Mouse (Mus musculus): ENCODE results near the gene Zfyve16. TPM values are rescaled to one million over a fixed set of nuclear protein-coding genes. Genes with fewer than 3 reads are reported as not detected.

Zfyve16 gene
- polyA plus RNA-seq, 1 experiment from 2014 or later: 10.0 TPM

DNA sequence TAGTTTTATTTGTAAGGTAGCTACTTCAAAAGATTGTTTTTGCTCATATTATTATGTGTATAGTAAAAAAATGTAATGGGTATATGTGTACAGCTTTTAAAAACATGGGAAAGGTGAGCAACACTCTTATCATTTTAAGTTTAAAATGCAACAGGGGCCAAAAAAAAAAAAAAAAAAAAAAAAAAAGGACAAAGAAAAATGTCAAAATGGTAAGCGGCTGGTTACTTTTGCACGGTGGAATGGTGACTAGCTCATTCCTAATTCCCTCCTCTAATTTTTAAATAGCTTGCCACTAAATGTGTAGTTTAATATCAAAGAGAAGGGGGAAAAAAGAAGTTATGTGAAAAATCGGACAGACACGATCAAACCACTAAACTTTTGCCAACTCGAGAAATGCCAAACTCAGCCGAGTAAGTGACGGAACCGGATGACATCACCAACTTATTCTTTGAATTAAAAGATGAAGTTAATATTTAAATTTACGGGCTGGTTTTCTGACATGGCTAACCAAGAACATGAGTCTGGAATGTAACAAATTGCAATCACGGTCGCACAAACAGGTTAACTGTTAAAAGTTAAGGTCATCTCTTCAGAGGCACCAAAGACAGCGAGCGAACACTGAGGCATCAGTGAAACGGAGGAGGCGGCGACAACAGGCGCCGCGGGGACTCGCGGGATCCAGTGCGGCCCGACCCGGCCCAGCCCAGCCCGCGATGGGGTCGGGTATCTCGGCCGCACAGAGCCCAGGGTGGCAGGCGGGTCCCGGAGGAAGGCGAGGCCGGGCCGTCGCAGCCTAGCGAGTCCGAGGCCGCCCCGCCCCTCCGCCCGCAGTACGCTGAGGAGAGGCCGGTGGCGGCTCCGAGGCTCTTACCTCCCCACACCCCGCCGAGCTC lies 594 bp downstream of the Zfyve16 start:
- DNase-seq (ENCODE audit: low spot score): no peak
- WGBS: 4% methylated on average over 46 of the region's 47 CpGs
- 0 out of 2 replicates have a peak, but pooled peaks cover 4% of the 10 kb centered on the region for H3K36me3 ChIP-seq
- H3K27me3 ChIP-seq (ENCODE audit: insufficient read depth, poor library complexity, severe bottlenecking): no peaks in the 10 kb centered on the region
- H3K4me3 ChIP-seq: peak overlapping the region; percentile 76
- peaks cover 7% of the 10 kb centered on the region; the same call in 1 of the 2 replicates for H3K4me1 ChIP-seq
- no peaks in the 10 kb centered on the region for H3K9me3 ChIP-seq
- H3K27ac ChIP-seq: peak overlapping the region; percentile 97

DNA sequence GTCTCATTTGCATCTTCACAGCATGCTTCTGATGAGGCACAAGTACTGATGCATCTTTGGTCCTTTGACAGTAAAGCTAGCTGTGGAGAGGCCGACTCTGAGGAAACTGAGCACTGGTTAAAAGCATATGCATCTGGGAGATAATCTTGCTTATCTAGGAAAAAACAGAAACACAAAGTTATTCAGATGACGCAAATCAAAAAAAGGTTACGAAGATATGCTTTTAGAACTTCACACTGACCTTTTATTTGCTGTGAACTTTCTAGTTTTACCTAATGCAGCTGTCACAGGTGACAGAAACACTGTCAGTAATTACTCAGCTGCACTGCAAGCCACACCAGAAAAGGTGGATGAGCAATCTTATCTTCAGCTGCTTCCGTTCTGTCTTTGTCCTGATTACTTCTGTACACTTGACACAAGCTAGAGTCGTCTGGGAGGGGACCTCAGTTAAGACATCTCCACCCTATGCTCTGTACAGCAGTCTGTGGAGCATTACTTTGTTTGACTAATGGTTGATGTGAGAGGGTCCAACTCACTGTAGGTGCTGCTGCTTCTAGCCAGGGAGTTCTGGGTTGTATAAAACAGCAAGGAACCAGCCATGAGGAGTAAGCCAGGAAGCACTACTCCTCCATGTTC lies 7.4 kb downstream of the Zfyve16 start:
- 75% methylated on average over 5 of the region's 5 CpGs for WGBS
- Histone ChIP-seq H3K27me3 (ENCODE audit: insufficient read depth, poor library complexity, severe bottlenecking) (no peaks in the 10 kb centered on the region), H3K27ac (no peak overlapping the region)

DNA sequence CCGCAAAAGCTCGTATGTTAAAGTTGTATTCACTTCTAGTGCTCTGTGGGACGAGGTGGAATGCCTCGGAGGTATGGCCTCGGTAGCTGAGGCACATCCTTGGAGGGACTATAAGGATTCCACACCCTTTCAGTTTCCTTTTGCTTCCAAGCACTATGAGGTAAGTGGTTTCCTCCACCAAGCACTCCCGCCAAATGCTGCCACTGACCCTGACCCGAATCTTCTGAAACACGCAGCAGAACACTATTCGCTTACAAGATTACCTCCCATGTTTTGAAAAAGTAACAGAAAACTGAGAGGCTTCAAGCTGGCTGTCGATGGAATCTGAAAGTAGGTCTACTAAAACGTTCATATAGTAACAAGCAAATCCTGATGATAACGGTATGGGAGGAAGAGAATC lies 25.8 kb downstream of the Zfyve16 start:
- 85% methylated on average over 12 of the region's 12 CpGs for WGBS
- Histone ChIP-seq H3K4me1 (no peaks in the 10 kb centered on the region), H3K4me3 (no peak overlapping the region), H3K9me3 (no peaks in the 10 kb centered on the region), H3K27me3 (ENCODE audit: insufficient read depth, poor library complexity, severe bottlenecking) (no peaks in the 10 kb centered on the region), H3K27ac (no peak overlapping the region), H3K36me3 (peaks cover 53% of the 10 kb centered on the region)
- no peak for DNase-seq (ENCODE audit: low spot score)

More for the DNA sequence above, 7.4 kb downstream of the Zfyve16 start:
- Histone ChIP-seq H3K4me3 (no peak overlapping the region), H3K36me3 (peaks cover 46% of the 10 kb centered on the region), H3K4me1 (no peaks in the 10 kb centered on the region), H3K9me3 (no peaks in the 10 kb centered on the region)
- no peak for DNase-seq (ENCODE audit: low spot score)

DNA sequence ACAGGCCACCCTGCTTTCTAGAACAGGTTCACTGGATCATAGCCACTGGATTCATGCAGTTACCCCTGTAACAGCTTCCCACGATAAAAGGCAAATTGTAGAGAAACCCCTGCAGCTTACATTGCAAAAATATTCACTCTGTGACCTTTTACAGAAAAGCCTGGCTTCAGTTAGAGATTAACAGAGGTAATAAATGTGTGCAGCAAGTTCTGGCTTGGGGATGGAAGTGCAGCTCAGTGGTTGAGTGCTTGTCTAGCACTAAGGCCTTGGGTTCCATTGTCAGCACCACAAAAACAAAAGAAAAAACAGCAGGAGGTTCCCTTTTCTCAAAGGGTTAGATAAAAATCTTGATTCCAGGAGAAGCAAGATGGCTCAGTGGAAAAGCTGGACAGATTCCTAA lies 38.7 kb downstream of the Zfyve16 start:
- peaks cover 40% of the 10 kb centered on the region for H3K36me3 ChIP-seq
- no peaks in the 10 kb centered on the region for H3K9me3 ChIP-seq
- H3K27ac ChIP-seq: no peak overlapping the region
- no peaks in the 10 kb centered on the region for H3K27me3 ChIP-seq (ENCODE audit: insufficient read depth, poor library complexity, severe bottlenecking)
- no peak for DNase-seq (ENCODE audit: low spot score)
- 96% methylated on average over 1 of the region's 1 CpGs for WGBS
- H3K4me3 ChIP-seq: no peak overlapping the region
- no peaks in the 10 kb centered on the region for H3K4me1 ChIP-seq

DNA sequence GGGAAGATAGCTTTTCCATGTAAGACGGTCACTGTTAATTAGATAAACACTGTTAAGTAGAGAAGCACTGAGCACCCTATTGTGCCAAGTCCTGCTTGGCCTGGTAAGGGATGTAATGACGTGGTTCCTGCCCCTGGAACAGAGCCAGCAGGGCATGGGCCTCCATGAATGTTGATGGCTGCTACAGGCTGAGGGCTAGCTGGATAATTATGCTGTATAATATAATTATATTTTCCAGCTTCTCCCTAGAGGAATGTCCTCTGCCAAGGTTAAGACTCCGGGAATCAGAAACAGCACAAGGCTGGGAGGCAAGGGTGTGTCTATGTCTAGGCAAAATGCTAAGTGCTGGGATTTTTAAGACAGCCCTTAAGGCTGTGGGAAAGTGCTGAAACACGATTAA lies 39.9 kb downstream of the Zfyve16 start:
- WGBS: 85% methylated on average over 4 of the region's 4 CpGs
- H3K4me1 ChIP-seq: no peaks in the 10 kb centered on the region
- no peaks in the 10 kb centered on the region for H3K9me3 ChIP-seq
- DNase-seq (ENCODE audit: low spot score): no peak
- no peaks in the 10 kb centered on the region for H3K27me3 ChIP-seq (ENCODE audit: insufficient read depth, poor library complexity, severe bottlenecking)
- H3K36me3 ChIP-seq: peaks cover 44% of the 10 kb centered on the region
- H3K4me3 ChIP-seq: no peak overlapping the region
- H3K27ac ChIP-seq: no peak overlapping the region

DNA sequence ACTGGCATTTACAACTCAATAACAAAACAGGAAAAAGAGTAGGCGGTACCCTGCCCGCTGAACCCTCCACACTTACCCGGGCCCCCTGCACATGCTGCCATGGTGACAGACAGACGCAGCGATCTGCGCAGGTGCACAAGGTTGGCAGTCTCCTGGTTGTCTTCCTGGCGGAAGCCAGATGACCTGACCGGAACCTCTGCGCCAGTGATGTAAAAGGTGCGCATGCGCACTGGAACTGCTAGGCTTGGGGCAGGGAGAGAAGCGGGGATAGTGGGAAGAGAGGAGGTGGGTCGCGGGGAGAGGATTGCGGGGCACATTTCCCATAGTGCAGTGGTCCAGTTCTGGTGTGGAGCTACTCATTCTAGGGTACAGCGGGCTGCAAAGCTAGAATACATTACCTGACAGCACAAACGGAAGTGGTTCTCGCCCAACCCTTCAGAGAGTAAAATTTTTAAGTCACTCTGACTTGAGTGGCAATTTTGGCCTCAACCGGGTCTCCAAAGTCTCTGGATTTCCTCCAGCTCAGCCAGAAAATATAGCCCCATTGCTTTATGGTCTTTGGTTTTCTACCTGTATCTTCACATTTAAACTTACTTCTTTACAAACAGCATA lies 46.7 kb downstream of the Zfyve16 start, which contains the start of gene Fam151b:
Fam151b (minus strand) TSS at position 164 of the 612 bp plus-strand sequence.
- no peaks in the 10 kb centered on the region for H3K9me3 ChIP-seq
- no peaks in the 10 kb centered on the region for H3K27me3 ChIP-seq (ENCODE audit: insufficient read depth, poor library complexity, severe bottlenecking)
- peak within 1 kb of the TSS; percentile 56 for H3K4me3 ChIP-seq
- DNase-seq (ENCODE audit: low spot score): peak; percentile 98
- 5% methylated on average over 19 of the region's 19 CpGs for WGBS
- H3K4me1 ChIP-seq: no peaks in the 10 kb centered on the region
- H3K36me3 ChIP-seq: 0 out of 2 replicates have a peak, but pooled peaks cover 7% of the 10 kb centered on the region
- H3K27ac ChIP-seq: peak within 1 kb of the TSS; percentile 85

DNA sequence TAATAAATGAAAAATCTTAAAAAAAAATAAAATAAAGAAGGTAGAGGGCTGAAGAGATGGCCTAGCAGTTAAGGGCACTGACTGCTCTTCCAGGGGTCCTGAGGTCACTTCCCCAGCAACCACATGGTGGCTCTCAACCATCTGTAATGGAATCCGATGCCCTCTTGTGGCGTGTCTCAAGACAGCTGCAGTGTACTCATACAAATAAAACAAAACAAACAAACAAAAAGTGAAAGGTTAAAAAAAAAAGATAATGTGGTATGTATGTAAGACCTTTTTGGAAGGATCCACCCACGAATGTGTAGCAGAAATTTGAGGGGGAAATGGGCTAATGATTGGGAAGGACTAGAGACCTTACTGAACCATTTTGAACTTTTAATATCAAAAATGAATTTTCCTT lies 47.3 kb downstream of the Zfyve16 start:
- peak; percentile 83 for DNase-seq (ENCODE audit: low spot score)
- Histone ChIP-seq H3K4me1 (no peaks in the 10 kb centered on the region), H3K27ac (0 out of 2 replicates have a peak overlapping the region, but pooled peaks have one; percentile 85), H3K9me3 (no peaks in the 10 kb centered on the region), H3K27me3 (ENCODE audit: insufficient read depth, poor library complexity, severe bottlenecking) (no peaks in the 10 kb centered on the region), H3K36me3 (0 out of 2 replicates have a peak, but pooled peaks cover 6% of the 10 kb centered on the region), H3K4me3 (peak overlapping the region; percentile 56)
- WGBS: 6% methylated on average over 3 of the region's 3 CpGs

DNA sequence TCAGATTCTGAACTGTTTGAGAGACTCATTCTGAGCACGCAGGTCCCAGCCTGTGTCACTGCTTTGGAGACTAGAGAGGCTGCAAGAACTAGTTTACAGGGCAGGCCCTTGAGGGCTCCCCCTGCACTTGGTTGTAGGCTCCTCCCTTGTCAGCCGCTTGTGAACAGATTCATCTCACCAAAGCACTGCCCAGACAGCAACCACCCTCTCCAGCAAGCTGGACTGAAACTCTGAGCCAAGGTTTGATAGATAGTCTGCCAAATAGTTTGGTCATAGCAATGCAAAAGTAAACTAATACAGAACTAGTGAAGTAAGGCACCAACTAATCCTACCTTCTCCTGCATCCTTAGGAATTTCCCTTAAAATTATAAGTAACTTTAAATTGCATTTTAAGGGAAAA lies 60.5 kb downstream of the Zfyve16 start:
- 58% methylated on average over 2 of the region's 2 CpGs for WGBS
- H3K4me1 ChIP-seq: no peaks in the 10 kb centered on the region
- no peaks in the 10 kb centered on the region for H3K9me3 ChIP-seq
- no peak overlapping the region for H3K27ac ChIP-seq
- DNase-seq (ENCODE audit: low spot score): no peak
- no peaks in the 10 kb centered on the region for H3K36me3 ChIP-seq
- H3K4me3 ChIP-seq: no peak overlapping the region
- H3K27me3 ChIP-seq (ENCODE audit: insufficient read depth, poor library complexity, severe bottlenecking): no peaks in the 10 kb centered on the region

DNA sequence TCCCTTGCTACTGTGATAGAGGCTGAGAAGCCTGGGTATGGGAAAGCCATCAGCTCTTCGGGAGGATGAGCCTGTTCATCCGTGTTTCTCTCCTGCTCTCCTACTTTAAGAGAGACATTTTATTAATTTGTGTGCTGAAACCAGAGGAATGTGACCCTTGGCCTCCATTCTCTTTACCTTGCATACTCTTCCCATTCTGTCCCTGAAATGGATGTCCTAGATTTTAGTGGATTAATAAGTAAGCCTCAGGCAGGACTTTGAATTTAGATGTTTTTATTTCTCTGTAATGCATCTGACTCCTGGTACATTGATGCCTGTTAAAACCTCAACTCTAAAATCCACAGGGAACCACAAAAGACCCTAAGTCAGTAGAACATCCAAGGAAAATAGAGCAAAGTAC lies 61.3 kb downstream of the Zfyve16 start:
- no peaks in the 10 kb centered on the region for H3K36me3 ChIP-seq
- whole genome bisulfite sequencing: 79% methylated on average over 2 of the region's 2 CpGs
- H3K9me3 ChIP-seq: no peaks in the 10 kb centered on the region
- H3K27me3 ChIP-seq (ENCODE audit: insufficient read depth, poor library complexity, severe bottlenecking): no peaks in the 10 kb centered on the region
- no peak overlapping the region for H3K4me3 ChIP-seq
- H3K27ac ChIP-seq: no peak overlapping the region
- DNase-seq (ENCODE audit: low spot score): no peak
- no peaks in the 10 kb centered on the region for H3K4me1 ChIP-seq

DNA sequence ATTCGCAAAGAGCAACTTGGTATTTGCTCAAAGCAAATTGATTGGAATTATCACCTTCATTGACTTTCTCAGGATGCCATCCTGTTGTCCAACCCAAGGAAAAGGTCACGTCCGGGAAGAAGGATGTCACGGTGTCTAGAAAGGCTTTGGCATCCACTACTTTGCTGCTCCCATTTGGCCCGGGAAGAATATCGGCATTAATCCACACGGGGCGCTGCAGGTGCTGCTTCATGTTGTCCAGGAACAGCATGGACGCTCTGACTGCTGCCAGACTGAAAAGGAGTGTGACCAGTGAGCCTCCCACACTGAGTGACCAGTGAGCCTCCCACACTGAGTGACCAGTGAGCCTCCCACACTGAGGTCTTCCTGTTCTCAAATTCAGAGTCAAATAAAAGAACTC lies 62.8 kb downstream of the Zfyve16 start:
- no peaks in the 10 kb centered on the region for H3K4me1 ChIP-seq
- no peak overlapping the region for H3K4me3 ChIP-seq
- H3K27me3 ChIP-seq (ENCODE audit: insufficient read depth, poor library complexity, severe bottlenecking): no peaks in the 10 kb centered on the region
- WGBS: 70% methylated on average over 9 of the region's 9 CpGs
- H3K9me3 ChIP-seq: no peaks in the 10 kb centered on the region
- H3K36me3 ChIP-seq: no peaks in the 10 kb centered on the region
- DNase-seq (ENCODE audit: low spot score): no peak
- no peak overlapping the region for H3K27ac ChIP-seq

DNA sequence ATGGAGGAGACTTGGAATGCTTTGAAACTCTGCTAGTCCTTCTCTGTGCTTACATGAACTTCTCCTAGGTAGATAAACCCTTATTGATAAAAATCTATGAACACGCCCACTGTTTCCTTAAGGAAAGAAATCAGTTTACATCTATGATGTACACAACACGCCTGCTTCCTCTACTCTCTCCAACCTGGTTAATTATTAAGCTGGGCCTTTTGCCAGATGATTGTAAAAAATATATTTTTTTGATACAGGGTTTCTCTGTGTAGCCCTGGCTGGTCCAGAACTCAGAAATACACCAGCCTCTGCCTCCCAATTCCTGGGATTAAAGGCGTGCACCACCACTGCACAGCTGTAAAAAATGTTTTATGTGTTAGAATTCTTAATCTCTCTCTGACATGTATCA lies 66.0 kb downstream of the Zfyve16 start:
- WGBS: 81% methylated on average over 3 of the region's 3 CpGs
- Histone ChIP-seq H3K9me3 (no peaks in the 10 kb centered on the region), H3K36me3 (no peaks in the 10 kb centered on the region), H3K4me3 (no peak overlapping the region), H3K27me3 (ENCODE audit: insufficient read depth, poor library complexity, severe bottlenecking) (no peaks in the 10 kb centered on the region), H3K27ac (no peak overlapping the region), H3K4me1 (no peaks in the 10 kb centered on the region)
- DNase-seq (ENCODE audit: low spot score): no peak

DNA sequence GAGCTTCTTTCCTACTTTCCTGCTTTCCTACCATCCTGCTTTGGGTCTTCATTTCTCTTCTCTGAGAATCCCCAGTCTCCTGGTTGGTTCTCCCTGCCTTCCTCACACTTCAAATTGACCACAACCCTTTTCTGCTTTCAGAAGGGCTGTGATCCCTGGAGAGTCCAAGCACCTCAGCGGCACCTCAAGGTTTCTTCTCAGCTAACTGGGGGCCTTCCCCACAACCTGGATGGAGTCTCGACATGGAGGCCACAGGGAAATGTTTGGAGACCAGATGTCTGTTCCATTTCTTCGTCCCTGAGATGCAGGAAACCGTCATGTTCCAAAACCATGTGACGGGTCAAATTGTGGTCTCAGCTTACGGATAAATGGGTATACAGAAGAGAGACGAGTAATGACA lies 83.8 kb downstream of the Zfyve16 start:
- Histone ChIP-seq H3K27ac (no peak overlapping the region), H3K27me3 (ENCODE audit: insufficient read depth, poor library complexity, severe bottlenecking) (no peaks in the 10 kb centered on the region), H3K4me1 (no peaks in the 10 kb centered on the region), H3K4me3 (no peak overlapping the region), H3K9me3 (no peaks in the 10 kb centered on the region), H3K36me3 (no peaks in the 10 kb centered on the region)
- DNase-seq (ENCODE audit: low spot score): peak; percentile 57
- 85% methylated on average over 7 of the region's 7 CpGs for WGBS

DNA sequence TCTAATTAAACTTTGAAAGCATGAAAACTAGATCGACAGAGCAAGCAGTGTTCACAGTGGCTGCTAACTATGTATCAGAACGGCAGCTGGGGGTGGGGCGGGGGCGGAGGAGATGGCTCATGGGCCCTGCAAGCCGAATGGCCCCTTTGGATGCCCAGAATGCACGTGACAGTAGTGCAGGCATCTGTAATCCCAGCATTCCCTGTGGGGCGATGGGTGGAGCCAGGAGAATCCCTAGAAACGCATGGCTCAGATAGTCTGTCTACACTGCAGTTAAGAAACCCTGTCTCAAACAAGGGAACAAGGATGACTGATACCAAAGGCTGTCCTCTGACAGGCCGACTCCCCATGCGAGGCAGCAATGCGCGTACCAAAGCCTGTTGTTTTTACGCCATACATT lies 90.4 kb downstream of the Zfyve16 start:
- Histone ChIP-seq H3K9me3 (no peaks in the 10 kb centered on the region), H3K36me3 (no peaks in the 10 kb centered on the region), H3K27ac (no peak overlapping the region), H3K27me3 (ENCODE audit: insufficient read depth, poor library complexity, severe bottlenecking) (peaks cover 3% of the 10 kb centered on the region; the same call in 1 of the 2 replicates), H3K4me3 (no peak overlapping the region), H3K4me1 (no peaks in the 10 kb centered on the region)
- WGBS: 69% methylated on average over 13 of the region's 13 CpGs
- DNase-seq (ENCODE audit: low spot score): no peak
